Comparison of ENCODE assay signal across 24 mouse cellular contexts in the genomic region with DNA sequence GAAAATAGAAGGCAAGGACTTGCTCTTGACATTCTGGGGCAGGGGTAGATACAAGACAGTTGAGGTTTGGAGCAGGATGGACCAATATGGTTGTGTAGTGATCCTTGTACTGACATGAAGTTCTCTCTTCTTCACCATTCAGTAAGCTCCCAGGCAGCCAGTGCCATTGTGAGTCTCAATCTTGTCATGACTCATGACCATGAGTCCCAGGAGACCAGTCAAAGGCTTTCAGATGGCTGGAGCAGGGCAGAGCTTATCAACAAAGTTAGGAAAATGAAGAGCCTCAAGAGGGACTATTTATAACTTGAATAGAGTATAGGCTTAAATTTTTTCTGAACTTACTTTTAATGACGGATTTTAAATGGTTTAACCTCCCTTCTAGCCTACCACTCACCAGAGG.
"Had no signal": no experiment of that assay in that cellular context is flagged by ENCODE, and none has a peak within 500 bp of the region (broad histone marks: within the 10 kb centered on the region; RNA-seq: fewer than 3 reads in every experiment).

No protein-coding gene starts in this region.

- H3K36me3 ChIP-seq: heart, embryonic 13.5 days; heart, embryonic 15.5 days; intestine, embryonic 15.5 days; limb, embryonic 10.5 days; limb, embryonic 12.5 days; liver, embryonic 13.5 days; liver, embryonic 15.5 days had no signal

- ATAC-seq: hindbrain, embryonic 16.5 days; inflammation-experienced regulatory T-cells, adult 6 months; intestine, embryonic 15.5 days; intestine, postnatal 0 days had no signal

- H3K4me2 ChIP-seq: heart, embryonic 11.5 days; heart, embryonic 13.5 days; heart, embryonic 15.5 days; hindbrain, embryonic 14.5 days; intestine, embryonic 15.5 days; limb, embryonic 12.5 days; liver, embryonic 11.5 days; liver, embryonic 13.5 days; liver, embryonic 15.5 days had no signal

- H3K4me3 ChIP-seq: heart, adult 2 months; heart, embryonic 13.5 days; heart, embryonic 15.5 days; intestine, embryonic 15.5 days; layer of hippocampus, adult 2 months; left cerebral cortex, adult 2 months; limb, embryonic 10.5 days; limb, embryonic 12.5 days; liver, embryonic 13.5 days; liver, embryonic 15.5 days had no signal

- H3K9ac ChIP-seq: heart, embryonic 13.5 days; heart, embryonic 15.5 days; hindbrain, embryonic 14.5 days; intestine, embryonic 15.5 days; limb, embryonic 12.5 days; liver, embryonic 13.5 days; liver, embryonic 15.5 days had no signal

- DNase-seq: gastrocnemius, postnatal 14 days; gastrocnemius, postnatal 36 days; heart, adult 2 months; kidney, adult 18-20 months; kidney, adult 8-10 months; kidney, postnatal 10 days; kidney, postnatal 25 days; kidney, postnatal 4 days; liver; liver, embryonic 13.5 days had no signal

- H3K27ac ChIP-seq: heart, adult 2 months; heart, embryonic 13.5 days; heart, embryonic 15.5 days; hindbrain, embryonic 14.5 days; intestine, embryonic 15.5 days; layer of hippocampus, adult 2 months; left cerebral cortex, adult 2 months; limb, embryonic 10.5 days; limb, embryonic 12.5 days; liver, embryonic 13.5 days; liver, embryonic 15.5 days had no signal

- H3K27me3 ChIP-seq: heart, embryonic 13.5 days; heart, embryonic 15.5 days; intestine, embryonic 15.5 days; limb, embryonic 12.5 days; liver, embryonic 13.5 days; liver, embryonic 15.5 days had no signal

- H3K9me3 ChIP-seq: heart, embryonic 13.5 days; heart, embryonic 15.5 days; intestine, embryonic 15.5 days; limb, embryonic 10.5 days; limb, embryonic 12.5 days; liver, embryonic 13.5 days; liver, embryonic 15.5 days had no signal

- H3K4me1 ChIP-seq: heart, embryonic 15.5 days; intestine, embryonic 15.5 days; limb, embryonic 10.5 days; limb, embryonic 12.5 days; liver, embryonic 13.5 days; liver, embryonic 15.5 days had no signal
